Mouse (Mus musculus): ENCODE measurements around the gene Lgals3.

The Lgals3 gene

DNA sequence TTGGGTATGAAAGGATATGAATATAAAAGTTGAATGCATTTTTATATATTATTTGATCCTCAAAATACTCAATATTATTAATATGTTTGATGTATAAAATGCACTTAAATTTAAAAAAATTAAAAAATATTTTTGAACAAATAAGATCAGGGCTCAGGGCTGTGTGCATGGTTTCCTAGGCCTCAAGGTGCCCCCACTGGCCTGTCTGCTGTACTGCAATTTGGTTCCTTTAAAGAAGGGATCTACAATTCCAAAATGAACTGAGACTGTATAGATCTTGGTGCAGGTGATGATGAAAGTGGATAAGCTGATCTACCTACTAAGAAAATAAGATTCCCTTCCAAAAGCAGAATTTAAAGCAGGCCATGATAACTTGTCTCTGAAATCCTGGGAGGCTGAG, 65.4 kb downstream of the Lgals3 start:
- DNase-seq (ENCODE audit: low spot score) = no peak

Data from spleen, adult 12 weeks (tissue).